Mouse (Mus musculus) embryonic fibroblast, embryonic 13.5 days (primary cell): ENCODE measurements at regions not wholly inside any gene's neighbourhood (a gene's known extent, or its start where the extent isn't known, plus 50 kb on each side); places are given as distances from the start of the nearest gene placed in this dataset.

ENCODE experiments used
- CTCF ChIP-seq: IDR thresholded peaks from 2 replicates; pipeline ENCODE4 v1.5.1; 2011; ENCODE audit warnings: mild to moderate bottlenecking, control low read depth, low read length, moderate library complexity, borderline replicate concordance; ENCODE audit not compliant: insufficient read depth
- POLR2A ChIP-seq: IDR thresholded peaks from 2 replicates; pipeline ENCODE4 v1.6.1; 2011; ENCODE audit warnings: low read depth, mild to moderate bottlenecking, control low read depth, low read length, moderate library complexity

GRCm38 (mm10) chr5:16489803-16490202 lies 63.5 kb upstream of the Hgf start:
- no peak for TF ChIP-seq CTCF
- TF ChIP-seq POLR2A, result no peak
